Mouse (Mus musculus) kidney, adult 11 months (tissue): ENCODE measurements around the gene Igfbp2.

Experiments
- DNase-seq: peaks from one replicate; pipeline ENCODE4 v3.0.0; 2022

Igfbp2 gene

DNA sequence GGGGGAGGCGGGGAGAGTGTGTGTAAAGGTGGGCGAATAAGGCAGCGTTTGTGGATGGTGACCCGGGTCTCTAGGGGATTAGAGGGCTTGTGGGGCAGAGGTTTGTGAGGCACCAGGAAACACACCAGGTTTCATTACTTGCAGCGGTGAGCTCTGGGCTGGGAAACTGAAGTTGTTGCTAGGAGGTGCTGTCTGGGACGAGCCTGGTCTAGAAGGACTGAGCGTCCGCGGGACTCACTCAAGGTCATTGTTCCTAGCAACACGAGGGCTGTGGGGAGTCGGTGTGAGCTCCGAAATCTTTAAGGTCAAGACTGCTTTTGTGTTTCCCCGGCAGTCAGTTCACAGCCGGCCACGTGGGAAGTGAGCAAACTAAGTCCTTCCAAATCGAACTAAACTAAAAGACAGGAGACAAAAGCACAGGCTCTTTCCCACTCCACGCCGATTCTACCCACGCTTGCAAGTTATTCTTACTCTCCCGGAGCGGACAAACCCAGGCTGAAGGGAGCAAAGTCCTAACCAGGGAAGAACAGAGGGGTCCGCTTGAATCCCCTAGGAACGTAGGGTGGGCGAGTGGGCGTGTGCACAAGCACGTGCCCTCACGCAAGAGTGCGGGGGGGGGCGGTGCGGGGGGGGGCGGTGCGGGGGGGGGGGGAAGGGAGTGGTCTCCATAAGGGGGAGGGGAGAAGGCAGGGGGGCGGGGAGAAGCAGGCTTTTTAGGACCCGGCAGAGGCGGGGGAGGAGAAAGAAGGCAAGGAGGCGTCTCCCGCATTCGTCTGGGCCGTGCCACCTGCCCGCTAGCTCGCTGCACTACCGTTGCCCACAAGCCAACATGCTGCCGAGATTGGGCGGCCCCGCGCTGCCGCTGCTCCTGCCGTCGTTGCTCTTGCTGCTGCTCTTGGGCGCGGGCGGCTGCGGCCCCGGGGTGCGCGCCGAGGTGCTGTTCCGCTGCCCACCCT lies at the start of gene Igfbp2:
Gene Igfbp2, plus strand, starts transcription at position 753 of the 956 bp plus-strand sequence.
- peak; percentile 6 for DNase-seq

DNA sequence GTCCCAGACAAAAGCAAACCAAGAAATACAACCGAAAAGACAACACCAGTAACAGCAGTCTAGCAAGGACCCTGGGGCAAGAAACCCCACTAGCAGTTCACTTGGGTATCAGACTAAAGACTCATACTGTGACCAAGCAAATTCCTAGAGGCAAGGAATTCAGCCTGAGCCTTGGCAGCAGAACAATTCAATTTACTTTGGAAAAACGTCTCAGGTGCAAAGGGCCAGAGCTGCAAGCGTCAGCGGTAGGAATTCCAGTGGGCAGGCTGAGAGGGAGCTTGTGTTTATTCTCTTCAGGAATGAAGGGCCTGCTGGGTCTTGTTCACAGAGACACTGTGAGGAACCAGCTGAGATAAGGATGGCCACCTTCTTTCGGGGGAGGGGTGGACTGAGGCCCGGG lies 45.5 kb upstream of the Igfbp2 start:
- peak; percentile 10 for DNase-seq

DNA sequence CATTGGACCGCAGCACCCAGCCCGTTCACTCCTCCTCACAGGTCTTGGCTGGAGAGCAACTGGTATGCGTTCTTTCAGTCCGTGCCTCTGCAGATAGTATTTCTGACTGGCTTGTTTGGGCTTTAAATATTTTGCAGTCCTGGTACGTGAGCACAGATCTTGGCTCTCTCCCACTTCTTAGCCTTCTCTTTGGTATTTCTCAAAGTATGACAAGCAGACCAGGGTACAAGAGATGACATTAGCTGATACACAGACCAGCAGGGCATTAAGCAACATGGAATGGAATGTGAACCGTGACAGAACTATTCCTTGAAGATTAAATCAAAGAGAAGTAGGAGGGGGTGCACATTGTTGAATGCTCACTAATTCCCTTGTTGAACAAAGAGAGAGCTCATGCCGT lies 43.6 kb upstream of the Igfbp2 start:
- DNase-seq, result peak; percentile 5

- DNase-seq, result no peak
Observed at GRCm38 (mm10) chr1:72783341-72783740, 41.0 kb upstream of the Igfbp2 start.

GRCm38 (mm10) chr1:72784018-72784417 lies 40.3 kb upstream of the Igfbp2 start:
- DNase-seq, result no peak

- no peak for DNase-seq
Observed at GRCm38 (mm10) chr1:72790670-72791069, 33.6 kb upstream of the Igfbp2 start.

- no peak for DNase-seq
Observed at GRCm38 (mm10) chr1:72791743-72792142, 32.6 kb upstream of the Igfbp2 start.

DNA sequence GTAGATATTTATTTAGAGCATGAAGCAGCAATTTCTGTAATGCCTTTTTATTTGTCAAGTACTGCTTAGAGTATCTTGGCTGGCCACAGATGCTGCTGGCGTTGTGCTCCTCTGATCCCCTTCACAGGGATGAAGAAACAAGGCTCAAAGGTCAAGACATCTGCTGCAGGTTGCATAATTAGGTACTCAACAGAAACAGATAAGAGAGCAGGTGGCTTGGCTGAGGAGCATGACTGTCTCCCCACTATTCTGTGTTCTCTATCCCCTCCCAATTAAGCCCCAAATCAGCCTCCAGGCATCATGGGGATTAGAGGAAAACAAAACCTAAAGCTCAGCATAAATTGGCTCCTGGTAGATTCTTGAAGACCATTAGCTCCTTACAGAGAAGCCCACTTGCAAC lies 32.0 kb upstream of the Igfbp2 start:
- no peak for DNase-seq

DNA sequence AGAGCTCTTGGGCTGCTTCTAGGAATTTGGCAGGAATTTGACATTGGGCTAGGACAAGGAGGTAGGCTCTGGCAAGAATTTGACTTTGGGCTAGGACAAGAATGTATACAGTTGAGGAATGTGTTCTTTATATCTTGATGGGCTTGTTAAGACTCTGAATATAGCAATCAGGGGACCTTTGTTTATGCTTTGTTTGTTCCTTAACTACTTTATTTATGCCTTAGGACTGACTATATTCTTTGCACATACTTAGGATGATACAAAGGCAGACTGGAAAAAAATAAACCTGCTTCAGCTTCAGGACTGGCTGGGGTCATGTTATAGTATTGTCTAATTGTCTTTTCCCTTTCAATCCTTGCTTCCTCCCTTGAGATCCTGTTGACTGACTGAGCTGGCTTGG lies 31.1 kb upstream of the Igfbp2 start:
- no peak for DNase-seq

DNA sequence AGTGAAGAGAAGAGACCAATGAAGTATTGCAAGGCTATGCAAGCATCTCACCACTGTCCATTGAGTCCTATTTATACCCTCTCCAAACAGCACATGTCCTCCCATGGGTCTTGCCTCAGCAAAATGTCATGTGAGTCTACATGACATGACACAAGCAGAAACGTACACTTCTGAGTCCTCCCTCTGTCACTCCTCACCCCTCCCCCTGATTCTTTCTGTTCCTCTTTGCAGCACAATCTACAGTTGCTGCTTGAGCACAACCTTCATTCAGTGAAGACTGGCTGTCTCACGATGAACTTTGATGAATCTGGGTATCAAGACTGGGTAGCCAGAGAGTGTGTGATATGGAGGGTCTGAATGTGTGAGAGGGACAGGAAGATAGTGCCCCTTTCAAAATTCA lies 28.2 kb upstream of the Igfbp2 start:
- DNase-seq, result no peak

GRCm38 (mm10) chr1:72797102-72797665 lies 27.1 kb upstream of the Igfbp2 start:
- no peak for DNase-seq

GRCm38 (mm10) chr1:72798441-72798840 lies 25.9 kb upstream of the Igfbp2 start:
- no peak for DNase-seq

DNA sequence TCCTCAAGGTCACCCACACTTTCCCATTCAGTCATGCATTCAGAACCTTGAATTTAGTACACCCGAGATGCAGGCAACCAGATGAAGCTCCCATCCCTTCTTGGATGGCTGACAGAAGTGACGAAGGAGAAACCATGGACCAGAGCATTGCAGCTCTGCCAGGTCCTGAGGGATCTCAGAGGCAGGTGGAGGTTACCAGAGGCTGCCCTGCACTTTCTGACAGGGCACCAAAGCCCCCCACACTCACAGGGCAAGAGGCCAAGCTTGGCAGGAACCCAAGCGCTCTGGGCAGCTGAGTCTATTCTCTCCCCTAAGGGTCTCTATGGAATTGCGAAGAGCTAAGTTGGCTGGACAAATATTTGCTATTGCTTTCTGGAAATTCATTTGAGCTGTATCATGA lies 20.3 kb upstream of the Igfbp2 start:
- no peak for DNase-seq

DNA sequence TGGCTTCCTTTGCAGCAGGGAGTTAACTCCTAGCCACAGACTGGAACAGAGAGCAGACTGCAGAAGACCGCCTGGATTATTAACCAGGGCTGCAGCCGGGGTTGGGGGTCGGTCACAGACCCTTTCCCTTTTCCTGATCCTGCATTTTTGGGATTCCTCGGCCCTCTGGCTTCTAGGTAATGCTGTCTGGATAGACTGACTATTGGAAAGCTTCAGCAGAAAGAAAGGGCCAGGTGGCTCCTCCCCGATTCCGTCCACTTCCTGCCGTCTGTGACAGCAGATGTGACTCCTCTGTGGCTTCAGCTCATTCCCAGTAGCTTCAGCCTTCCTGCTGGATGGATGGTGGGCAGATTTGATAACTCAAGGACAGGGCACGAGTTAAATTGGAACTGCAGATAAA lies 19.3 kb upstream of the Igfbp2 start:
- no peak for DNase-seq

GRCm38 (mm10) chr1:72805476-72806043 lies 18.7 kb upstream of the Igfbp2 start:
- DNase-seq, result no peak

DNA sequence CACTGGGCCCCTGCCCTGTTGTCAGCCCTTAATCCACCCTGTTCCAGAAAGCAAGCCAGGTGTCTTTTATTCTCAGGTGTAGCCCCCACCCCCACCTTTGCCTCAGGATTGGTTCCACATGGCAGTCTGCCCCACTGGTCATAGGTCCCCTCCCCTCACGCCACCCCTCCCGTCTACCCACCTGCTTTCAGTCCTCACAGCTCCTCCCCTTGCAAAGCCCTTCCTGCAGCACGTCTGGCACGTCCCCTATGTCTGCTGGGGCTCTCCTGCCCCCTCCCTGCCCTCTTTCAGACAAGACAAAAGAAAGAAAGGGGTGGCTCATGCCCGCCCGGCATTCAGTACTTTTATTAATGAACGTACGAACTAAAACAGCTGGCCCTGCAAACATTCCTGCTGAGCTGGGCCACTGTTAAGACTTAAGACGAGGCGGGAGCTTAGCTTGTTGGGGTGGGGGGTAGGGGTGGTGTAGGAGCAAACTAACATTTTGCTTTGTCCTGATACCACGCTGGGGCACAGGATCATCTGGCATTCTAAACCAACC lies 18.2 kb upstream of the Igfbp2 start:
- no peak for DNase-seq

DNA sequence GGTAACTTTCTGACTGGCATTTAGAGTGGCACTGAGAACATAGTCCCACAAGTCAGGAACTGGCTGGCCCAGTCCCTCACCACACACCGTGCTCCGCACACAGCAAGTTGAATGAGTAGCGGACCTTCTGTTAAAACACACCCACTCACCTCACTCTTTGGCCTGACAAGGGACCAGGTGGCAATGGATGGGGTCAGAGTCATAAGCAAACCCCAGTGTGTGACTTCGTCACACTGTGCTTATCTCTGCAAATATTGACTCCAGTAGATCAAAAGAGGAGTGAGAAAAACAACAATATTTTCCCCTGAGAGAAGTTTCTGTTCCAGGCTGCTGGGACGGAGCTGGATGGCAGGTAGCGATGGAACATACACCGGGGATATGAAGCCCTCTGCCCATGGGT lies 15.0 kb upstream of the Igfbp2 start:
- no peak for DNase-seq

DNA sequence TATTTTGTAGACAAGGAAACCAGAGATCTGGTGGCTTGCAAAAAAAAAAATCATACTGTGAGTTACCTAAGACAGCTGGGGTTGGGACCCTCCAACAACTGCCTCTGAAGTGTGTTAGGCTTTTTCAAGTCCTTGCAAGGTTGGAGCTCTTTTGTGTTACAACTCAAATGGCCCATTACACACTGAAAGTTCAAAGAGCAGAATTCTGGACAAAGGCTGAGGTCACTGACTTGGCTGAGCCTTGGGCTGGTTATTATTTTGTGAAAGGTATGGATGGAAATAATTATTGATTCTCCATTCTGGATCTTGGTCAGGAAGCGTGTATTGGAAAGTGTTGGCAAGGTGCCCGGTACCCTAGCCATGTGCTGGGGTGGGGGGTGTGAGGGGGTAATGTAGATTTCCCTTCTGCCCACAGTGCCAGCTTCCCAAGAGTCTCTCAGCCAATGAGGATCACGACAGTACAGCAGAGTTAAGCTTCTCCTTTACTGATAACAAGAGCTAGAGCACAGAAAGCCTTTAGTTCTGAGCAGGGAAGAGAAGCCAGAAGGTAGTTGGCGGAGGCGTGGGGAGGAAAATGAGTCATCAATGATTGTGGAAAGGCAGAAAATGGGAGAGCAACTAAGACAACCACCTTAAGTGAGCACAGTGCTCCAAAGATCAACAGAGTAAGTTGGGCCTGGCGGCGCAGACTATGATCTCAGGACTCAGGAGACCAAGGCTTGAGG lies 14.2 kb upstream of the Igfbp2 start:
- no peak for DNase-seq

DNA sequence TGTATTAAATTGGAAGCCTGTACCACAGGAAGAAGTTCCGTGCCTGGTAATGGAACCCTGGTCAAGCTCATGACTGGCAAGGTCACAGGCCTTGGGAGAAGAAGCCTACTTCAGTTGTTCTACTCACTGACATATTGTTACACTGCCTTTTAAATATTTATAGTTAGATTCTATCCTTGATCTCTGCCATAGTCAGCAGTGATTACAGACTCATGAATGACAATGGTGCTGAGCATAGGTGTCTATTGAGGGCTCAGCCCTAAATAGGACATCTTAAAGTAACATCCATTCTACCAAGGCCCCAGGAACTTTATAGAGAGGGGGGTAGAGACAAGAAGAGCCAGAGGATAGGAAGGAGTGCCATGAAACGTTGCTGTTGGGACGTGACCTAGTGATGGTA lies 13.2 kb upstream of the Igfbp2 start:
- DNase-seq, result no peak

DNA sequence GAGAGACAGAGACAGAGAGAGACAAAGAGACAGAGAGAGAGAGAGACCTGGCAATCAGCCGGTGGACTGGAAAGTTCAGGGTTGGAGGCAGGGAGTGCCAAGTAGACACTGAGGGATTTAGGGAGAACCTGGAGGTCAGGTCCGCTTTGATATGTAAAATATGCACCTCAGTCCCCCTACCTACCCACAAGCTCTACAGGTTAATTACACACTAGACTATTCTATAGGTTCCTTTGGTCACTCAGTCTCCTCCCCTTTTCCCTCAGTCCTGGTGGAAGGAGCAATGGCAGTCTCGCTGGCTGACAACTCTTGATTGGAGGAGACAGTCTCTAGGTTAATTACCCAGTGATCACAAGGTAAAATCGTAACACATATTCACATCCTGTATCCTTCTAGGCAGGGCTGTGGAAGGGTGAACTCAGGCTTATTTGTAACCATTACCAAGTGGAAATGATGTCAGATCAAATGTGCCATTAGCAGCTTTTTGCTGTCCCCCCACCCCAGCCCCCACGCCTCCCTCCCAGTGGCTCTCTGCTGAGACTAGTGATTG lies 11.1 kb upstream of the Igfbp2 start:
- DNase-seq, result no peak

- no peak for DNase-seq
Observed at GRCm38 (mm10) chr1:72813639-72814403, 10.5 kb upstream of the Igfbp2 start.

DNA sequence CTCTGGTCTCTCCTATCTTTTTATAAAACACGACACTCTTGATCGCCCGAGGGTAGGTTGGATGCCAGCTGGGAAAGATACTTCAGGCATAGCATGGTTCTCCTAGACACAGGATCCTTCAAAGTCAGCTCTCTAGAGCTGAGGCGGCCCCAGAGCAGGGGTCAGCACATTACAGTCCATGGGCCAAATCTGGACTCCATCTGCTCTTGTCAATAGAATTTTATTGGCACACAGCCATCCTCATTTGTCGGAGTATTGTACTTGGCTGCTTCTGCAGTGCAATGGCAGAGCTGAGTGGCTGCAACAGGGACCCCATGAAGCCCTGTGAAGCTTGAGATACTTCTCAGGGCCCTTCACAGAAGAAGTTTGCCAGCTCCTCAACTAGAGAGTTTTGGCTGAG lies 9.1 kb upstream of the Igfbp2 start:
- DNase-seq, result no peak
